Mouse (Mus musculus) embryonic stem cell, embryonic (primary cell): ENCODE measurements around the gene Nop2.

ENCODE experiments used
- CTCF ChIA-PET, 4 experiments: fragments of 300-600 bp in 2 of 4; fragments of 350-600 bp in 2 of 4; sonication (Branson Sonifier 250); formaldehyde crosslinking; loops; one replicate each; lab custom pipeline; 2022; ENCODE audit warnings: inconsistent platforms in 2 of 4; lab: Charles Lee
- POLR2A ChIA-PET, 4 experiments: fragments of 300-600 bp in 2 of 4; fragments of 350-600 bp in 2 of 4; sonication (Branson Sonifier 250); formaldehyde crosslinking; loops; one replicate each; lab custom pipeline; 2022; ENCODE audit warnings: antibody characterized with exemption in 4 of 4, inconsistent platforms in 1 of 4; lab: Charles Lee

Gene Nop2

DNA sequence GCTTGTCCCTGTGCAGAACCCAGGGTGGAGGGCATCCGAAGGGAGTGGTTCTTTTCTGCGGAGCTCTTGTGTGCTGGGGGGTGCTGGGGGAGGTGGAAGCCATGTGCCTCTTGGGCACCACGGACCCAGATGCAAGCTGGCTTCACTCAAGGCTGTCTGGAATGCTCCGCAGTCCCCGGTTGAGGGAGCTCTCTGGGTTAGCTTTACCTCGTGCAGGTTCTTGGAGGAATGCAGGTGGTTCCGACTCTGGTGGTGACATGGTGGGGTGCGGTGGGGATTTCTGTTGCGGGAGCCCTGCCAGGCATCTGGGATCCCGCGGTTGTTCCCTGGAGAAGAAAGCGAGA lies 34.4 kb upstream of the Nop2 start:
- ChIA-PET POLR2A (interaction anchor here in 3 of 4 experiments (0.7 to 2.5 kb wide), 23 partner anchors 9 to 356 kb away, joined by 3 to 14 read pairs (median 4); partner anchors contain the start of genes Grcc10 (in 1 of the 3), Mrpl51 (in 1 of the 3) and Ncapd2 (in 1 of the 3)), CTCF (interaction anchor here in 3 of 4 experiments (0.5 to 1.5 kb wide), 6 partner anchors 14 to 259 kb away, joined by 3 to 8 read pairs (median 4); no protein-coding TSS in a partner anchor)

DNA sequence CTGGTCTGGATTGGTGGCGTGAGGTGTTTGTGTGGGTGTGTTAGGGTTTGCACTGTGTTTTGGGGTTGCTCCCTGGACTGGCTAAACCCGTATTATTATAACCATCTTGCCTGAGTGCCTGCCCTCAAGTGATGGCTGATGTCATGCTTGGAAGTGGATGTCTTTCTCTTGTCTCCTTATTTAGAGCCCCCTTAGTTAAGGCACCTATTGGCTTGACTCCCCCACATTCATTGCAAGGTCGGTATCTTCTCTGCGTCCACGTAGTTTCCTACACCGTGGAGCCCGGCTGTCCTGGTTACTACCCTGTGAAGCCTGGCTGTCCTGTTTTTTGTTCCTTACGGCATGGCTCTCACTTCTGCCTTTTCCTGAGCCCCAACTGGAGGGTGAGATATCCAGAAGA lies 33.8 kb upstream of the Nop2 start:
- ChIA-PET CTCF (interaction anchor here in 2 of 4 experiments (0.6 to 1.5 kb wide), 3 partner anchors 15 to 77 kb away, joined by 3 to 6 read pairs (median 4); no protein-coding TSS in a partner anchor), POLR2A (interaction anchor here in 2 of 4 experiments (0.7 to 2.5 kb wide), 11 partner anchors 9 to 357 kb away, joined by 3 to 14 read pairs (median 4); partner anchors contain the start of genes Grcc10 (in 1 of the 2), Mrpl51 (in 1 of the 2) and Ncapd2 (in 1 of the 2))

DNA sequence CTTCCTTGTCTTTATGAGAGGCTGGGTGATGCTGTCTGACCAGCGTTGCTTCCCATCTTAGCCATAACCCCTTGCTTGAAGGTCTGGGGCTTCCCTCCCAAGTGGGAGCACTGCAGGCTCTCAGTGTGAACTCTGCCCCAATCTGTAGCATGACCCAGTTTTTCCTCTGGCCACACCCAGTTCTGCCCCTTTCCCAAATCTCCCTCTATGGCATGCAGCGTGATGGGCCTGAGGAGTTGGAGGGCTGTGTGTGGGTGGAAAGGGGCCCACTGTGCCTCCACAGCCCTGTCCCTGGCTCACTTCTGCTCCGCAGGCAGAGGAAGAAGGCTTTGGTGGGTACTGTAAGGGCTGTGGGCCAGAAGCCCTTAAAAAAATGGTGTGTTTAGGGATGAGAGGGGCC lies 33.2 kb upstream of the Nop2 start:
- ChIA-PET POLR2A (no interaction called here), CTCF (no interaction called here)

DNA sequence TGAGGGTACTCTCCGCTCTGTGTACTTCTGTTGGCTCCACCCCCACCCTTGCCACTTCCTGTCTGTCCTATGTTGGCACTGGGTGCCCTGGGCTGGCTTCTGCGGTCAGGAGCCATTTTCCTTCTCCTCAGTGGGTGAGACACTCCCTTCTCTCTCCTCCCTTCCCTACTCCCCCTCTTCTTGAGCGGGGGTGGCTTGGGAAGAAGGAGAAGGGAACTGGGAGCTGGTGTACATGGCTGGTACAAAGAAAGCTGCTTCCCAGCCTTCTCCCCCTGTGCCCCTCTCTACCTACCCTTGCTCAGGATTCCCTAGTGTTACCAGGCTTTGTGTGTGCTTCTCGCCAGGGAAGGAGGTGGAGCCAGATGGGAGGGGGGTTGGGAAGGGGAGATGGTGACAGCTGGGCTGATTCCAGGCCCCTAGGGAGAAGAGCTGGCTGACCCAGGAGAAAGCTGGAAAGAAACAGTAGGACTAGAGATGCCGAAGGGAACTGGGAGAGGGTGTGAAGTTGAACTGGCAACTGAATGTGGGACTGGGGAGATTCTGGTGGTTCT lies 32.2 kb upstream of the Nop2 start:
- POLR2A ChIA-PET: interaction anchor here in 2 of 4 experiments (0.6 to 4.1 kb wide), 14 partner anchors 10 to 388 kb away, joined by 3 to 24 read pairs (median 4); partner anchors contain the start of genes Emg1 (in 1 of the 2), Grcc10 (in 1 of the 2), Mrpl51 (in 1 of the 2) and Ncapd2 (in 1 of the 2)

DNA sequence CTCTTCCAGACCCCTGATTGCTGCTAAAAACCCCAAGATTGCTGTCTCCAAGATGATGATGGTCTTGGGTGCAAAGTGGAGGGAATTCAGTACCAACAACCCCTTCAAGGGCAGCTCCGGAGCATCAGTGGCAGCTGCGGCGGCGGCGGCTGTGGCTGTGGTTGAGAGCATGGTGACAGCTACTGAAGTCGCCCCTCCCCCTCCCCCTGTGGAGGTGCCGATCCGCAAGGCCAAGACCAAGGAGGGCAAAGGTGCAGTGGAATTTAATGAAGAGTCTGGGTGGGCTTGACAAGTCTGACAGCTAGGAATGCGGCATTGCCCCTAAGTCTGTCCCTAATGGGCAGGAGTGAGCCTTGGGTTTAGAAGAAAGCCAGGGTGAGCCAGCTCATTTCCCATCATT lies 30.3 kb upstream of the Nop2 start:
- POLR2A ChIA-PET: interaction anchor here in 3 of 4 experiments (0.6 to 4.1 kb wide), 34 partner anchors 8 to 360 kb away, joined by 3 to 24 read pairs (median 4); partner anchors contain the start of genes Mrpl51 (in 2 of the 3), Ncapd2 (in 2 of the 3), Cdca3 (in 1 of the 3) and Grcc10 (in 1 of the 3)
- CTCF ChIA-PET: interaction anchor here in 3 of 4 experiments (0.5 to 1.4 kb wide), 5 partner anchors 10 to 170 kb away, joined by 3 to 5 read pairs (median 3); no protein-coding TSS in a partner anchor

More for the DNA sequence above, 32.2 kb upstream of the Nop2 start:
- CTCF ChIA-PET: interaction anchor here in 2 of 4 experiments (0.5 to 0.9 kb wide), 2 partner anchors 12 to 1604 kb away, joined by 5 read pairs; no protein-coding TSS in a partner anchor

DNA sequence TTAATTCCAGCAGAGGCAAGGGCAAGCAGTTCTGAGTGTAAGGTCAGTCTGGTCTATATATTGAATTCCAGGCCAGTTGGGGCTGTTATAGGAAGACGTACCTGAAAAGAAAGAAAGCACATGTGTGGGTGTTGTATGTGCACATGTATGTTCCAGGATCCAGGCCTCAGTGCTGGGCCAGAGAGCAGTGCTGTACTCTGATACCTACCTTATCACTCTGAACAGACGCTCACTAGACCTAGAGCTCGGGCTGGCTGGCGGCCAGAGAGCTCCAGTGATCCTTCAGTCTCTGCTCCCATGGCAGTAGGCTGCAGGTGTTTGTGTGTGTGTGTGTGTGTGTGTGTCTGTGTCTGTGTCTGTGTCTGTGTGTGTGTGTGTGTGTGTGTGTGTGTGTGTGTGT lies 27.5 kb upstream of the Nop2 start:
- CTCF ChIA-PET: interaction anchor here (0.6 to 1.0 kb wide), 5 partner anchors 10 to 252 kb away, joined by 3 to 5 read pairs (median 3); no protein-coding TSS in a partner anchor
- POLR2A ChIA-PET: interaction anchor here in 3 of 4 experiments (0.6 to 1.0 kb wide), 6 partner anchors 9 to 322 kb away, joined by 3 to 5 read pairs (median 4); no protein-coding TSS in a partner anchor

DNA sequence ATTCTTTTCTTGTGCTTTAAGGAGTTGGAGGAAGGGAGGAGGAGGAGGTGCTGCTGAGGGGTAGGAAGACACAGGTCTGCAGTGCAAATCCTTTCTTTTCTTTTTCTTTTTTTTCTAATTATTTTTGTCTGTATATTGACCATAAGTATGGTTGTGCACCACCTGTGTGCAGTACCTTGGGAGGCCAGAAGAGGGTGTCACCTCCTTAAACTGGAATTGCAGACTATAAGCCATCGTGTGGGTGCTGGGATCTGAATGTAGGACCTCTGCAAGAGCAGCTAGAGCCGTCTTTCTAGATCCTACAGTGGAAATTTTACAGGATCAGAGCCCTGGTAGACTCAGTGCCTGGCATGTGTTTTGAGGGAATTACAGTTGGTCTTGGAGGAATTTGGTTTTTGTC lies 24.0 kb upstream of the Nop2 start:
- ChIA-PET CTCF (interaction anchor here in 1 of 4 experiments (1.1 to 1.6 kb wide), 2 partner anchors 30 to 164 kb away, joined by 3 to 7 read pairs; no protein-coding TSS in a partner anchor), POLR2A (interaction anchor here in 1 of 4 experiments (0.6 to 2.1 kb wide), 5 partner anchors 10 to 84 kb away, joined by 3 to 7 read pairs (median 3); partner anchors contain the start of genes Mrpl51 and Ncapd2)

DNA sequence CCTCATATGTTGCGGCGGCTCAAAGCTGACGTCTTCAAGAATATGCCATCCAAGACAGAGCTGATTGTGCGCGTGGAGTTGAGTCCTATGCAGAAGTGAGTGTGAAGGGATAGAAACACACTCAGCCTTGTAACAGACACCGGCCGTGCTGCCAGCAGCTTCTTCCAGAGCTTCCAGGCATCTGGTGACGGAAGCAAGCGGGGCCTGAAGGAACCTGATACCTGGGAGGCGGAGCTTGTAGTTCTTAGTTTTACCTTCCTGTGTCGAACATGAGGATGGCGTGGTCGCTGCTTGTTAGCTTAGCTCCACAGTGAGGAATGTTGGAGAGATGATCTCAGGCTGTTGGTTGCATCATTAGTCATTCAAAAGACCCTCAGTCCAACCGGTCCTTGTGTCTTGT lies 22.3 kb upstream of the Nop2 start:
- CTCF ChIA-PET: interaction anchor here in 3 of 4 experiments (0.6 to 1.4 kb wide), 4 partner anchors 28 to 166 kb away, joined by 3 to 4 read pairs (median 3); no protein-coding TSS in a partner anchor
- POLR2A ChIA-PET: interaction anchor here in 2 of 4 experiments (0.7 to 2.6 kb wide), 21 partner anchors 8 to 368 kb away, joined by 3 to 14 read pairs (median 4); partner anchors contain the start of genes Grcc10 (in 1 of the 2) and Zfp384 (in 1 of the 2)

DNA sequence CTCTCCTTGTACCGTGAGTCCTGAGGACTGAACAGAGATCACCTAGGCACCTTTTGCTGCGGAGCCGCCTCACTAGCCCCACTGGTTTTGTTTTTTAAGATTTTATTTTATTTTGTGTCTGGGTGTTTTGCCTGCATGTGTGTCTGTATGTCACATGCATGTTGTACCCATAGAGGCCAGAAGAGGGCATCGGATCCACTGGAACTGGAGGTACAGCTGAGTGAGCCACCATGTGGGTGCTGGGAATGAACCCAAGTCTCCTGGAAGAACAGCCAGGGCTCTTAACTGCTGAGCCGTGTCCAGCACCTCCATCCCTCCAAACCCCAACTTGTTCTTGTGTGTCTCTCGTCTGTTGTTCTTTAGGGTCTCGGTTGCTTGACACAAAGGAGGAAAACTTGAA lies 20.8 kb upstream of the Nop2 start:
- CTCF ChIA-PET: interaction anchor here (0.6 to 1.5 kb wide), 14 partner anchors 9 to 251 kb away, joined by 3 to 6 read pairs (median 3); no protein-coding TSS in a partner anchor
- POLR2A ChIA-PET: interaction anchor here in 3 of 4 experiments (0.6 to 2.6 kb wide), 20 partner anchors 9 to 481 kb away, joined by 3 to 14 read pairs (median 3); partner anchors contain the start of genes Mrpl51 (in 1 of the 3), Ncapd2 (in 1 of the 3) and Vamp1 (in 1 of the 3)

DNA sequence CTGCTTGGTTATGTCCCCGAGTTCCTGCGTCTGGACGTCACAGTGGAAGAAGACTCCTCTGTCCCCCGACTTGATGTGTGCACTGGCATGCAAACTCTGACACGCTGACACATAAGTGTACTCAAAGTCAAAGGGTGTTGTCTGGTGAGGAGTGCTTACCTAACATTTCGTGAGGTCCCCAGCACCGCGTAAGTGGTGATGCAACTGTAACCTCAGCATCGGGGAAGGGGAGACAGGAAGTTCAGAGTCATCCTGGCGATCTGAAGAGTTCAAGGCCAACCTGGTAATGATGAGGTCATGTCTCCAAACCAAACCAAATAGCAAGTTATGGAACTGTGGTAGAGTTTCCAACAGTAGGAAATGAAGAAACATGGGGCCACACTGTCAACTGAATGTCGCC lies 19.2 kb upstream of the Nop2 start:
- POLR2A ChIA-PET: interaction anchor here in 2 of 4 experiments (1.4 to 2.6 kb wide), 4 partner anchors 11 to 62 kb away, joined by 4 to 22 read pairs (median 8); no protein-coding TSS in a partner anchor

DNA sequence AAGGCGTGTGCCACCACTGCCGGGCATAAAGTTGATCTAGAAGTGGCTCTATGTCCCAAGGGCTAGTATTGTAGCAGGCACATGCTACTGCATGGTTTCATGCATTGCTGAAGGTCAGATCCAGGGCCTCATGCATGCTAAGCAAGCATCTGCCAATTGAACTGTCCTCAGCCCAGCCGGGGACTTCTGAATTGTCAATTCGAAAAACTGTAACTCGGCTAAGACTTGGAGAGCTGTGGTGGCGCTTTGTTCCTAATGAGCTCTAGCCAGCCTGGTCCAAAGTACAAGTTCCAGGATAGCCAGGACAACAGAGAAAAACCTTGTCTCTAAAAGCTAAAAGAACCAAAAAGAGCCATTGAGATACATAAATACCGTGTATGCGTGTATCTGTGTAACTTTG lies 12.3 kb upstream of the Nop2 start:
- POLR2A ChIA-PET: interaction anchor here in 3 of 4 experiments (0.6 to 4.5 kb wide), 12 partner anchors 10 to 77 kb away, joined by 3 to 22 read pairs (median 4); partner anchors contain the start of gene Gapdh (in 1 of the 3)

More for the DNA sequence above, 19.2 kb upstream of the Nop2 start:
- CTCF ChIA-PET: no interaction called here

DNA sequence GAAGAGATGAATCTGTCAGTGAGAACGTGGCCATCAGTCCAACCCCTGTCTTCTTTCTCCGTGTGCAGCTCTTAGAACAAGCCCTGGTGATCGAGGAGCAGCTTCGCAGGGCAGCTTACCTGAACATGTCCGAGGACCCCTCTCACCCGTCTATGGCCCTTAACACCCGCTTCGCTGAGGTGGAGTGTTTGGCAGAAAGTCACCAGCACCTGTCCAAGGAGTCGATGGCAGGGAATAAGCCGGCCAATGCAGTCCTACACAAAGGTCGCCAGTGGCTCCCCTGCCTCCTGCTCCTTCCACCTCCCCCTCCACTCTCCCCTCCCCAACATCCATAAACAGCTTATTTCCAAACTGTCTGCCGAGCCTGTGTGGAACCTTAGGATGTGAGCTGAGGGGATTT lies 3.0 kb upstream of the Nop2 start:
- ChIA-PET CTCF (interaction anchor here in 3 of 4 experiments (0.6 to 1.8 kb wide), 6 partner anchors 9 to 225 kb away, joined by 3 to 5 read pairs (median 4); no protein-coding TSS in a partner anchor), POLR2A (interaction anchor here (0.5 to 16.8 kb wide), 40 partner anchors 9 to 731 kb away, joined by 3 to 499 read pairs (median 4); partner anchors contain the start of genes Gapdh (in 2 of the 4), Mrpl51 (in 2 of the 4), Ncapd2 (in 2 of the 4) and Grcc10 (in 1 of the 4))

More for the DNA sequence above, 12.3 kb upstream of the Nop2 start:
- CTCF ChIA-PET: interaction anchor here in 1 of 4 experiments (1.0 kb wide), 2 partner anchors 8 to 18 kb away, joined by 3 to 4 read pairs; no protein-coding TSS in a partner anchor

DNA sequence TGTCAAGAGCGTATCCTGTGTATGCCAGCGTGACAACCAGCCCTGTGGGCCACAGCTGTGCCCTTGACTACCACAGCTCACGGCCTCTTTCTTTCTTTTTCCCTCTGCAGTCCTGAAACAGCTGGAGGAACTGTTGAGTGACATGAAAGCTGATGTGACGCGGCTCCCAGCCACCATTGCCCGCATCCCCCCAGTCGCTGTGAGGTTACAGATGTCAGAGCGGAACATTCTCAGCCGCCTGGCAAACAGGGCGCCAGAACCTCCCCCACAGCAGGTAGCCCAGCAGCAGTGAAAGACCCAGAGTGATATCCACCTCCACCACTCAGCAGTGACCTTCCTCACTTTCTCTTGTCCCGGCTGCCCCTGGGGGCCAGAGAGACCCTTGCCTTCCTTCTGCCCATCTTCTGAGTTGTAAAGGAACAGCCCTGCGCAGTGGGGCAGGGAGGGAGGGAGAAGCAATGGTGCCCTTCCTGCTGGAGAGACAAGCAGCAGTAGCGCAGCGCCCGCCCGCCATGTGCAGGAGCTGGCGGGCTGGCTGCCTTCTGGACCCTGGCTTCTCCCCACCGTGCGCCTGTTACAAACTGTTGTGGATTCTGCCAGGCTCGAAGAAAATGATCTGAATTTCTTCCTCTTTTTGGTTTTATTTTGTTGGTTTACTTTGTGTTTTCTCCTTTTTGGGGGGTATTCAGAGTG lies 1.9 kb upstream of the Nop2 start:
- ChIA-PET POLR2A (interaction anchor here (0.5 to 16.8 kb wide), 72 partner anchors 8 to 462 kb away, joined by 3 to 499 read pairs (median 4); partner anchors contain the start of genes Gapdh (in 2 of the 4), Grcc10 (in 2 of the 4), Mrpl51 (in 2 of the 4) and Ncapd2 (in 2 of the 4)), CTCF (interaction anchor here in 2 of 4 experiments (0.6 to 1.8 kb wide), 6 partner anchors 18 to 326 kb away, joined by 3 to 10 read pairs (median 4); no protein-coding TSS in a partner anchor)

DNA sequence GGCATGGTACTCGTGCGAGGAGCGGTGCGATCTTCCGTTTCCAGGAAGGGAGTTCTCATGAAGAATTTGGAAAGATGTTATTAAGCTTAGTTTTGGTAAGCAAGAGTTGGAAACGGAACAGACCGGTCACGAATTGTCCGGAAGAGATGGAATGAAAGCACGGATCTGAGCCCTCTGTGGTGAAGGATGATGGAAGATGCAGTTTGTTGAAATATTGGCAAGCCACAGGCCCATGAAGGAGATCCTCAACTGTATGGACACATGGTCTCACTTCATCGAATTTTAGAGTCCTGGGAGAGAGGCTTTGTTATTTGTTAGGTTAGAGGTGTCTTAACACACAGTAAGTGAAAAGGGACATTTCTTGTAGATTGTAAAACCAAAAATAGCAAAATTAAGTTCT lies 761 bp downstream of the Nop2 start:
- ChIA-PET CTCF (no interaction called here), POLR2A (interaction anchor here (0.6 to 16.8 kb wide), 20 partner anchors 10 to 304 kb away, joined by 3 to 499 read pairs (median 4); partner anchors contain the start of genes Gapdh (in 2 of the 4), Cops7a (in 1 of the 4), Mlf2 (in 1 of the 4) and Mrpl51 (in 1 of the 4))

DNA sequence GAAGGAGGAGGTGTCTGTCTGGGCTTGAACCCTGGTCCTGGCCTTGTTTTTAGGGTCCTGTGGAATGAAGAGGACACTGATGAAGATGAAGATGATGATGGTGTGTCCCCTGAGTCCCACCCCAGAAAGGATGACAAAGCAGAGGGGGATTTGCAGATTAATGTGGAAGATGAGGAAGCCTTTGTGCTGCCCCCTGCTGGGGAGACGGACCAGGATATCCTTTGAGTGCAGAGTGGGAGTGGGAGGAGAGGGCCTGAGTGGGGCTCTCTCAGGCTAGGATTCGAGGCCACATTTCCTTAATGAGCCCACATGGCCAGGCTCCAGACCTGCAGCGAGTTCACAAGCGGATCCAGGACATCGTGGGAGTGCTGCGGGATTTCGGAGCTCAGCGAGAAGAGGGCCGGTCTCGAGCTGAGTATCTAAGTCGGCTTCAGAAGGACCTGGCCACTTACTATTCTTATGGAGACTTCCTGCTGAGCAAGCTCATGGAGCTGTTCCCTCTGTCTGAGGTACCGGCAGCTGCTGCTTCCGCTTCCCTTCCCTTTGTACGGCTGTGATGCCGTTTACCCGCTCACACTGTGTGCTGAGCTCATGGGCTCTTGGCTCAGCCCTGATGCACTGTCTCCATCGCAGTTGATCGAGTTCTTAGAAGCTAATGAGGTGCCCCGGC lies 5.4 kb downstream of the Nop2 start:
- POLR2A ChIA-PET: interaction anchor here (0.6 to 16.8 kb wide), 50 partner anchors 8 to 545 kb away, joined by 3 to 499 read pairs (median 4); partner anchors contain the start of genes Mrpl51 (in 3 of the 4), Ncapd2 (in 3 of the 4), Gapdh (in 2 of the 4) and Vamp1 (in 2 of the 4)
- CTCF ChIA-PET: interaction anchor here (0.6 to 1.6 kb wide), 35 partner anchors 8 to 524 kb away, joined by 3 to 9 read pairs (median 3); partner anchors contain the start of genes Gapdh (in 2 of the 4), Cdca3 (in 1 of the 4), Iffo1 (in 1 of the 4) and Usp5 (in 1 of the 4)

DNA sequence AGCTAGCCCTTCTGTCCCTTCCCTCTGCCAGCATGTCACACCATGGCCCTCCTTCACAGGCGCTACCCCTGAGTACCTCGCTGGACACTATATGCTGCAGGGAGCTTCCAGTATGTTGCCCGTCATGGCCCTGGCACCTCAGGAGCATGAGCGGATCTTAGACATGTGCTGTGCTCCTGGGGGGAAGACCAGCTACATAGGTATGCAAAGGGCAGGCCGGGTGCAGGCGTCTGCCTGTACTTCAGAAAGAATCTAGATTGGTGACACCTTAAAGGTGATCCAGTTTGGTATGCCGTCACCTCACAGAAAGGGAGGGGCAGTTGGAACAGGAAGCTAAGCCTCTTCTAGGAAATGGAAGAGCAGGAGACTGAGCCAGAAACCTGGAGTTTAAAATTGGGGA lies 8.0 kb downstream of the Nop2 start:
- ChIA-PET CTCF (interaction anchor here in 2 of 4 experiments (0.5 to 1.0 kb wide), 4 partner anchors 21 to 41 kb away, joined by 3 to 10 read pairs (median 5); no protein-coding TSS in a partner anchor), POLR2A (interaction anchor here in 3 of 4 experiments (0.7 to 16.8 kb wide), 22 partner anchors 8 to 334 kb away, joined by 3 to 499 read pairs (median 4); partner anchors contain the start of genes Gapdh (in 3 of the 3), Mrpl51 (in 1 of the 3) and Ncapd2 (in 1 of the 3))
